Mouse (Mus musculus) brain, embryonic 14.5 days (tissue): ENCODE results near the gene Gm21905. TPM values are rescaled to one million over a fixed set of nuclear protein-coding genes. Genes with fewer than 3 reads are reported as not detected.

ENCODE experiments used
- DNase-seq: peaks from one replicate; pipeline ENCODE4 v3.0.0-alpha.2; 2011; ENCODE audit warnings: low read depth
- CTCF ChIP-seq: fragments of 200-500 bp; IDR thresholded peaks from 2 replicates; pipeline ENCODE4 v1.5.1; 2012; ENCODE audit warnings: inconsistent platforms, mild to moderate bottlenecking, moderate library complexity, borderline replicate concordance; ENCODE audit not compliant: insufficient read depth, insufficient read length; ENCODE audit errors: extremely low read depth
- POLR2A ChIP-seq: fragments of 200-500 bp; IDR thresholded peaks from 2 replicates; pipeline ENCODE4 v1.6.1; 2012; ENCODE audit warnings: mild to moderate bottlenecking, inconsistent platforms, borderline replicate concordance; ENCODE audit not compliant: poor library complexity, insufficient read depth, insufficient read length, severe bottlenecking; ENCODE audit errors: extremely low read depth
- polyA plus RNA-seq: library from polyadenylated mRNA; depleted of rRNA; stranded (reverse); fragments of >200 nt; gene quantifications from 2 replicates; pipeline ENCODE4 v1.2.3, GENCODE M21; 2012; rRNA removed

The Gm21905 gene
- polyA plus RNA-seq, 1 experiment: not detected

DNA sequence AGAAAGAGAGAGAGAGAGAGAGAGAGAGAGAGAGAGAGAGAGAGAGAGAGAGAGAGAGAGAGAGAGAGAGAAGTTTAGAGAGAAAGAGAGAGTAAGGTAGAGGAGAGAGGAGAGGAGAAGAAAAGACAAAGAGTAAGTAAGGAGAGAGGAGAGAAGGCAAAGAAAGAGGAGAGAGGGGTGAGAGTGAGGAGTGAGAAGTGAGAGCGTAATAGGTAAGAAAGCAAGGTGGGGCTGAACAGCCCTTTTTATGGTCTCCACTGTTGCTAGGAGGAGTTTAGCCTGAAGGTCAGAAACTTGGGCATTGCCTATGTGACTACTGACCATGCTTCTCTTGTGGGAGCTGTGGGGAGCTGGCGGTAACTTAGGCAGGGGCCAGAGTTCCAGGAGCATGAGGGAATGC lies 4.9 kb downstream of the Gm21905 start, which contains the start of gene Gm5108:
Gene Gm5108 (plus strand): TSS at position 301 of the 400 bp plus-strand sequence.
- DNase-seq: no peak

GRCm38 (mm10) chr5:67931623-67932022 lies 14.6 kb downstream of the Gm21905 start:
- TF ChIP-seq CTCF (no peak), POLR2A (no peak)

More for the DNA sequence above, 4.9 kb downstream of the Gm21905 start, which contains the start of gene Gm5108:
- TF ChIP-seq CTCF: no peak
- no peak for TF ChIP-seq POLR2A

GRCm38 (mm10) chr5:67930584-67930983 lies 15.6 kb downstream of the Gm21905 start:
- TF ChIP-seq CTCF (no peak), POLR2A (no peak)
- no peak for DNase-seq

More at GRCm38 (mm10) chr5:67931623-67932022, 14.6 kb downstream of the Gm21905 start:
- no peak for DNase-seq

DNA sequence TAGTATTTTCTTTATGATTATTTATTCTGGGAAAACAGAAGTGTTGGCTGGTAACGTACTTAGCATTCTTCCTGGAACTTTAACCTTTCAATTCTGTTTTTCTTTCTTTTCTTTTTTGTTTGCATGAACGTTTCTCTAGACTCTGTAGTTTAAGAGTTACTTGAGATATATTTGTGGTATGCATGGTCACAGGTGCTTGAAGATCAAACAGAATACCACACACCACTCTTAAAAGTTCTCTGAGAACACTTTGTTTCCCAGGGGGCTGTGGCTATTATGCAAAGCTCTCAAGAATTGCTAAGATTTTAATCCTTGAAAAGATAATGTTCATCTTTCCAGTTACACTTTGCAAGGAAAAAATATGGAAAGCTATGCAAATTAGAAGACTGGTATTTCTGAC lies 41.7 kb downstream of the Gm21905 start:
- no peak for TF ChIP-seq CTCF
- no peak for TF ChIP-seq POLR2A
- no peak for DNase-seq

DNA sequence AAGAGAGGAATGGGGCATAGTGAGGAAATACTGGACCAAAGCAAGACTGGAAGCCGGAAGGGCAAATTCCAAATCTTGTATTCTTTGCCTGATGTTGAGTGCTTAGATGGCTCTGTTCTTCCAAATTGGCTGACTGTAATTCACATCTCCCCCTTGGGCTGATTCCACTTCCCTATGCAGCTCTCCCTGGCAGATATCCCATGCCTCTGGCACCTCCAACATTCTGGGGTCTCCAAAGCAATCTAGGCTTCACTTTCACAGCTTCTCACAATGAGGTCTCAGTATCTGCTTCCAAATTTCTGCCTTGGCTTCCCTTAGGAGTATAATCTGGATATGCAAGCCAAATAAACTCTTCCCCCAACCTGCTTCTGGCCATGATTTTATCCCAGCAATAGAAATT lies 47.3 kb downstream of the Gm21905 start:
- no peak for TF ChIP-seq CTCF
- TF ChIP-seq POLR2A: no peak

GRCm38 (mm10) chr5:67884422-67885210 lies 61.6 kb downstream of the Gm21905 start:
- peak; percentile 70 for DNase-seq
- TF ChIP-seq CTCF (no peak), POLR2A (no peak)

More for the DNA sequence above, 47.3 kb downstream of the Gm21905 start:
- DNase-seq: peak; percentile 59

GRCm38 (mm10) chr5:67883564-67884171 lies 62.6 kb downstream of the Gm21905 start:
- TF ChIP-seq POLR2A (no peak), CTCF (no peak)
- no peak for DNase-seq

Other genes with a start within 250 kb of the Gm21905 start
- 26.4 and 40.2 TPM in 2 replicates for gene Atp8a1, start 99.0 kb downstream of the Gm21905 start, polyA plus RNA-seq
- gene Gm5108, start 4.8 kb downstream of the Gm21905 start, polyA plus RNA-seq: not detected in 2 replicates
- gene Grxcr1, start 85.4 kb upstream of the Gm21905 start, polyA plus RNA-seq: 0.06 TPM in 1 of 2 replicates, not detected in the other